Mouse (Mus musculus) left cerebral cortex, adult 9 months (tissue): ENCODE data around the gene Gsap.
A peak's percentile ranks its signal among the peaks of the same experiment; 100 is the strongest.
"Not testable (repeated sequence)": the region's sequence is repeated elsewhere in the genome, so short reads cannot be mapped to it uniquely, and the experiment has no call there.

Source experiments
- DNase-seq, 2 experiments: peaks; one replicate each; pipeline ENCODE4 v3.0.0; 2022; ENCODE audit warnings: low spot score in 2 of 2

The Gsap gene

DNA sequence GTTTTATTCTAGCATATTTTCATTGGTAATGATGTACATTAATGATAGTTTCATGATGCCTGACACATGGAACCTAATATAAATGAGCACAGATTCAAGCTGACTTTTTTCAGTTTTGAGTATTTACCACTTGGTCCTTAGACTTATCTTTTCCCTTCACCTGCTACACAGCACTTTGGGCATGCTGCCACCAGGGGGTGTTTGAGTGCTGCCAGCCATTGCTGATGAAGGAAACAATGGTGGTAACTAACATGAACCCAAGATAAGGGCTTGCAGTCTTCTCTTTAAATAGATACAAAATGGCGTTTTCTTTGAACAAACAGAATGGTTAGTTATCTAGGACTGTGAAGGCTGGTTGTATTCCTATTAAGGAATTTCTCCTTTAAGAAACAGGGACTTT, 140.4 kb downstream of the Gsap start:
- DNase-seq, result peak in 1 of 2 experiments; percentile 47

DNA sequence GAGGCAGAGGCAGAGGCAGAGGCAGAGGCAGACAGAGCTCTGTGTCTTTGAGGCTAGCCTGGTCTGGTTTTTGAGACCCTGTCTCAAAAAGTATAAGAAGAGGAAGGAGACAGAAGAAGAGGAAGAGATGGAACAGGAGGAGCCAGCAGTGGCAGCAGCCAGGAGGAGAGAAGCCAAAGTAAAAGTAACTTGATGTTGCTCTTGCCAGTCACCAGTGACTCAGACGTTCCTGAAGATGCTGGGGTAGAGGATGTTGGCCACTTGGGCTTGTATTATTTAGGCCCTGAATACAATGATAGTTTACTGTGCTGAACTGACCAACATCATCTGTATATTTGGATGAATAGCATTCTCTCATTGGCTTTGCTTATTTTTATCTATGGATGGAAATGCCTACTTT, 142.5 kb downstream of the Gsap start:
- no peak for DNase-seq

DNA sequence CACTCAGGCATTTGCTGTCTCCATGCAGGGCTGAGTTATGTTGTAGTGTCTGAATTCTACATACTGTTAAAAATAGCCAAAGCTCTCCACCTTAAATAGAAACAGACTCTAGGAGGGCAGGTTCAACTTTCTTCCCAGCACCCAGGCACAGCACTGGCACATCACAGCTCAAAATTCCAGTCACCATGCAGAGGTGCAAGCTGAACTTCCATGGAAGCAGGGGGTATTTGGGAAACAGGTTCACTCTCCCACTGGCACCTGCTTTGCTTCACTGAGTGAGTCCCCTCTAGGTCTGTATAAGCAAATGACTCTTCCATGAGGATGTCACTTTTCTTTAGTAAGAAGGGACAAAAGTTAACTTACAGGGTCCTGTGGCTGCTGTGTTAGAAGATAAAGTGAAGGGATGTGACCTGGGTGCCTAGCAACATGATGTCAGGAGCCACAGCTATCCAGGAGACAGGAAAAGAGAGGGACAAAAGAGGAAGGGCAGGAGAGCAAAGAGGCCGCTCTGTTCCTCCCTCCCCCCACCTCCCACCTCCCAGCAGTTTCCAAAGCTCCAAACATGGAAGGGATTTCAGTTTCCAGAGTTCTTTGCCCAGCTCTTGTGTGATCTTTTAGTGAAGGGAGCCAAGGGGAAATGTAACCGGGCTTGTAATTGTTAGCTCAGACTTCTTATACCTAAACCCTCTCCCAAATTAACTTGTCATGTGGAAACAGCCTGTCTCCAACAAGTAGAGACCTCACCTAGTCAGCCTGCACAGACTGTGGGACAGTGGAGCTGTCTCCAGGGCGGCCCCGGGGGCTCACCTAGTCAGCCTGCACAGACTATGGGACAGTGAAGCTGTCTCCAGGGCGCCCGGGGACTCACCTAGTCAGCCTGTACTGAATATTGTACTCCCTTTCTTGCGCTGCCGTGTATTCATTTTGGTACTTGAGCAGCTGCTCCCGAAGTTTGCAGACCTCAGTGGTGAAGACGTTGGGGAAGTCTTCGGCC, 143.9 kb downstream of the Gsap start:
- DNase-seq, result no peak

DNA sequence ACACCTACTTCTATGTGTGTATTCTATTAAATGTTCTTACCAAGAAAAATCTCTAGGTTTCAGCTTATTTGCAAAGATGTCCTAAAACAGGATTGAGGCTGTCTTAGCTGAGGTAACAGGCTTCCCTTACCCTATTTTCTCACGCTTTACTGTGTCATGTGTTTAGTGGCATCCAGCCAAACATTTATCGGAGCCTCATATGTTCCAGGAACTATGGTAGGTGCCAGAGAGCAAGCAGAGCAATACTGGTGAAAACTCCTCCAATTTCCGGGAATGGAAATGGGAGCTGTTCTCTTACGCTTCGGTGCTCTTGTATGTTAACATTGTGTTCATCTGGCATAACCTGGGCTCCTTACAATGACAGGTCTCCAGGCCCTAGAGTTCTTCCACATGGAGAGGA, 145.6 kb downstream of the Gsap start:
- DNase-seq, result no peak

DNA sequence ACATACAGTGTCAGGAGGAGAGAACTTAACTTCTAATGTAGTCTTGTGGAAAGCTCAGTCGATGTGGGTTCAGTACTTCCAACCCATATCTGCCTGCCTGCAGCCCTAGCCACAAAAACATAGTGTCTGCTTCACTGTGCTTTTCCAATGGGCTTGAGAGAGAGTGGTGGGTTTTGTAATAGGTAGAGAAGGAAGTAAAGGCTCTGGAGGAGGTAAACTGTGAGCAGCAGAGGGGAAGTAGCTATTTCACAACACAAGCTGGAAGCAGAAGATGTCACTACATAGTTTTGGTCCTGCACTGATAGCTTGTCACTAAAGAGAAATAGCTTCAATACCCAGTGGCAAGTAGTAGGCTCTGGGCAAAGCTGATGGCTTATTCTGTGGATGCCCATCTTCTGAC, 146.1 kb downstream of the Gsap start:
- no peak for DNase-seq

DNA sequence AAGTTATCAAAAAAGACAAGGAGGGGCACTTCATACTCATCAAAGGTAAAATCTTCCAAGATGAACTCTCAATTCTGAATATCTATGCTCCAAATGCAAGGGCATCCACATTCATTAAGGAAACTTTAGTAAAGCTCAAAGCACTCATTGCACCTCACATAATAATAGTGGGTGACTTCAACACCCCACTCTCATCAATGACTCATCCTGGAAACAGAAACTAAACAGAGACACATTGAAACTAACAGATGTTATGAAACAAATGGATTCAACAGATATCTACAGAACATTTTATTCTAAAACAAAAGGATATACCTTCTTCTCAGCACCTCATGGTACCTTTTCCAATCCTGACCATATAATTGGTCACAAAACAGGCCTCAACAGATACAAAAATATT, 156.2 kb downstream of the Gsap start:
- DNase-seq, result not testable (repeated sequence)

DNA sequence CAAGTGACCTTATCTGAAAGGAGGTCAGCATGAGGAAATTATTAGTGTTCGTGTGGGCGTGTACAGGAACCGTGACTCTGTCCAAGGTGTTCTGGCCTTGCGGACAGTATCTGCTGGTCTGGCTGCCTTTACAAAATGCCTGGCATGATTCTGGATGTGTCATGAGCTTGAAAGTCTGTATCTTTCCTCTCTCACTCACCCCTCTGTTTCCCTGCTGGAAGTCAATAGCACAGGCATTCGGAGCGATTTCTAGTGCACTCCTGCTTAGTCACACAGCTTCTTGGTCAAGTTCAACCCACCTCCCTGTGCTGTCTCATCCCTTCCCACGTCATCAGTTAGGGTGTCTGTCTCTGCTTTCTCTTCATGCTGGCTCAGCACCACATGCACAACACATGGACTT, 162.3 kb downstream of the Gsap start:
- DNase-seq, result no peak

DNA sequence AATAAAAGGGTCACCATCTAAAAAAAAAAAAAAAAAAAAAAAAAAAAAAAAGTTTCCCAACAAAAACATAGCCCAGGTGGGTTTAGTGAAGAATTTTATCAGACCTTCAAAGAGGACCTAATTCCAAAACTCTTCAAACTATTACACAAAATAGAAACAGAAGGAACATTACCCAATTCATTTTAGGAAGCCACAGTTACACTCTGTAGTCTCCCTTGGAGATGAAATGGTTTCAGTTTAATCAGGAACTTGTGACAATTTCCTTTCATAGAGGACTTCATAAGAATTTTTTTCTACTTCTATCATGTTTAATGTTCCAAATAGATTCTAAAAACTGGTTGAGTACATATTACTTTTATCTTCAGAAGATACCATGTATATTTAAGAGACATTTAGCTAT, 165.6 kb downstream of the Gsap start:
- DNase-seq, result no peak

DNA sequence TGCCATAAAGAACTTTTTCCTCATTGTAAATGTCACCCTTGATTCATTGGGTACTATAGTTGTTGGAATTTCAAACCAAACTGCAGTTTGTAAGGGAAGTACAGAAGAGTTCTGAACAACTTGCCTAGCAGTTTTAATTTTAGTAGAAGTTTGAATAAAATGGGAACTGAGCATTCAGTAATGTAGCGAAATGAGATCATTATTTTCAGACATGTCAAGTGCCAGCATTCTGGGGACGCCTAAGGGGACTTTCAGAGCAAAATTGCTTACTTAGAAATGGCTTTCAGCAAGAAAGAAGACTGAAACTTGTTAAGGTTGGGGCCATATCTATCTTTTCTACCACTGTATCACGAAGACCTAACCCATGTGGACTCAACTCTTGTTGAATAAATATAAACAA, 172.6 kb downstream of the Gsap start:
- no peak for DNase-seq

DNA sequence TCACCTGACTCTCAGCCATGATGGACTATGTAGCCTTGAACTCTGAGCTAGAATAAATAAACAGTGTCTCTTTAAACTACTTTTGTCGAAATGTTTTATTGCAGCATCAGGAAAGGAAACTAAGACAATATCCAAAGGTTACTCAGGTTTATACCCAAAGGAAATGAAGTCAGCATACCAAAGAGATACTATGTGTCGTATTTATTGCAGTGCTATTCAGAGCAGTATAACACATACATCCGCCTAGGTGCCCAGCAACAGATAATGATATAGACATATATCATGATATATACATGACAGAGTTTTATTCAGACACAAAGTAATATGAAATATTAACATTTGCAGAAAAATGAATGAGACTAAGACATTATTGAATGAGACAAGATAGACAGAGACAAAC, 177.3 kb downstream of the Gsap start:
- DNase-seq, result no peak
